Mouse (Mus musculus): ENCODE measurements at regions not wholly inside any gene's neighbourhood (a gene's known extent, or its start where the extent isn't known, plus 50 kb on each side); places are given as distances from the start of the nearest gene placed in this dataset.

- TF ChIP-seq CTCF (conservative IDR thresholded peaks at IDR 0.05; ENCODE audit: low read length) (no peak), NANOG (IDR thresholded peaks at IDR 0.05; ENCODE audit: borderline replicate concordance, low read length) (no peak), POU5F1 (IDR thresholded peaks at IDR 0.05; ENCODE audit: borderline replicate concordance, low read length) (no peak)
Observed at GRCm38 (mm10) chr19:32933676-32934075, 176.4 kb downstream of the Pten start.

Data from E14TG2a.4 (cell line).